Mouse (Mus musculus) MEL (cell line): ENCODE data around the gene Ctla2b.

Experiments
- E2F4 ChIP-seq: IDR thresholded peaks from 2 replicates; pipeline ENCODE4 v1.6.1; 2011; ENCODE audit warnings: low read depth, low read length, improper control_type of control experiment, borderline replicate concordance
- EP300 ChIP-seq, 2 experiments: IDR thresholded peaks; 2 replicates each; pipeline ENCODE4 v1.6.1; 2011; ENCODE audit warnings: improper control_type of control experiment in 2 of 2, low read length in 2 of 2, low read depth in 1 of 2, mild to moderate bottlenecking in 1 of 2
- SMC3 ChIP-seq: IDR thresholded peaks from 2 replicates; pipeline ENCODE4 v1.6.1; 2011; ENCODE audit warnings: low read depth, low read length, improper control_type of control experiment

- TF ChIP-seq E2F4 (no peak), EP300 (IDR thresholded peaks at IDR 0.05; ENCODE audit: low read depth in 1 of 2, low read length in 2 of 2) (no peak), SMC3 (no peak)
These were observed 4.9 kb downstream of the Ctla2b start for GRCm38 (mm10) chr13:60892301-60892700.
